Comparison of ENCODE assay signal across 1 mouse cellular context in the genomic region with DNA sequence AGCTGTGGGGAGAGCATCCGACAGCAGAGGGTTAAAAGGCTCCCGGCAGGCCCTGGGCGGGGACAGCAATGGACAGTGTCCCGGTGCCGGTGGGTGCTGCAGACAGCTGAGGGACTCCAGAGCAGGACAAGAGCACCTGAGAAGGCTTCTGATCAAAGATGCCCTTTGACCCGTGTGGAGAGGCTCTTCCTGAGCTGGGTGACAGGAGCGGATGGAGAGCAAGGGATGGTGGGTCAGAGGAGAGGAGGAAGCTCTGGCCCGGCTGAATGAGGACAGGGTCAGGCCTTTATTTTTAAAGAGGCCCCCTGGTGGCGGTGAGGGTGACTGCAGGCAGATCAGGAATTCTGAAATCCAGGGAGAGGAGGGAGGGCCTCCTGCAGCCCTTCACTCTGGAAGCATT.
TF ChIP-seq lines count a peak whose summit lies in the region.

No protein-coding gene starts in this region.

TF ChIP-seq in CH12.LX, 34 proteins besides CTCF, POLR2A, EP300 and RAD21 (continued from another document):
- TF ChIP-seq ZC3H11A (IDR thresholded peaks at IDR 0.05; ENCODE audit: low read depth, low read length), result no peak
- TF ChIP-seq SMC3 (IDR thresholded peaks at IDR 0.05; ENCODE audit: low read depth, low read length), result peak; percentile 78
TF ChIP-seq in CH12.LX: peak in this region for 2.
